Mouse (Mus musculus): ENCODE measurements around the gene Zbtb20. TPM values are rescaled to one million over a fixed set of nuclear protein-coding genes. Genes with fewer than 3 reads are reported as not detected.

Gene Zbtb20
- polyA plus RNA-seq, 1 experiment from 2014 or later: 22.8 TPM

DNA sequence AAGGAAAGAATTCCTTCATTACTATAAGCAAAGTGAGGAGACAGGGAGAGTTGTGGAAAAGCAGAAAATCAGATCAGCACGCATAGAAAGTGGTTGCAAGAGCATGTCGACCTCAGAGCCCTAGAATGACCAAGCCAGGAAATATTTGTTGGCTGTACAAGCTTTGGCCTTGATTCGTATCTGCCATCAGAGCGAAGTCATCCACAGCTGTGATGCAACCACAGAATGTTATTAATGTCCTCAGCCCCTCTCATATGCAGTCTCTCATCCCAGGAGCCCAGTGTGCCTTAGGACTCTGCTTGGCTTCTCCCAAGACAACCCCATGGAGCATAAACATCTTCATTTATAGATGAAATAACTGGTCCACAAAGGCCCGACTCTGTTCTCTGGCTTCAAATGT is 716.4 kb downstream of the Zbtb20 start:
- ATAC-seq (ENCODE audit: low FRiP score, low read depth): no peak
- H3K36me3 ChIP-seq: no peaks in the 10 kb centered on the region
- no peaks in the 10 kb centered on the region for H3K4me1 ChIP-seq
- H3K9ac ChIP-seq: no peak overlapping the region
- H3K27ac ChIP-seq: peak overlapping the region; percentile 15; the same call in 1 of the 2 replicates
- no peaks in the 10 kb centered on the region for H3K27me3 ChIP-seq
- no peaks in the 10 kb centered on the region for H3K9me3 ChIP-seq
- H3K4me3 ChIP-seq: no peak overlapping the region
- no peak overlapping the region for H3K4me2 ChIP-seq (replicated peaks)
- WGBS: 81% methylated on average over 5 of the region's 5 CpGs

DNA sequence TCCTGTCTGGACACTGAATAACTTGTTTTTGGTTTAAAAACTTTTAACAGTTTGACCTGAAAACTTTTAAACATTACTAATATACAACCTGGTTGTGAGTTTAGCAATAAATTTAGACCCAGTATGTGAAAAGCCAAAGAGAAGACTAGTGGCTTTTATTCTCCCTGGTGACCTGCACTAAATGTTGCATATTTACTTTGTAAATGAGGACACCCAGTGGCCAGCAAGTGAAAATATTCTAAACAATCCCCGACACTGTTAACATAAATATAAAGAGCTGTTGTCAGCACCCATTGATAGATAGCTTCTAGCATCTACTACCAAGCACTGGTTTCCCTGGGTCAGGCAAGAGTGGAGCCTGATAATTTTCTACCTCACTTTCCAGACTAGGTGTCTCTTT is 717.1 kb downstream of the Zbtb20 start:
- Histone ChIP-seq H3K9ac (no peak overlapping the region), H3K27ac (no peak overlapping the region), H3K4me3 (no peak overlapping the region), H3K27me3 (no peaks in the 10 kb centered on the region), H3K4me2 (replicated peaks) (no peak overlapping the region), H3K4me1 (peaks cover 4% of the 10 kb centered on the region; the same call in 1 of the 2 replicates), H3K36me3 (no peaks in the 10 kb centered on the region), H3K9me3 (no peaks in the 10 kb centered on the region)
- ATAC-seq (ENCODE audit: low FRiP score, low read depth): no peak
- 2% methylated on average over 1 of the region's 1 CpGs for WGBS

DNA sequence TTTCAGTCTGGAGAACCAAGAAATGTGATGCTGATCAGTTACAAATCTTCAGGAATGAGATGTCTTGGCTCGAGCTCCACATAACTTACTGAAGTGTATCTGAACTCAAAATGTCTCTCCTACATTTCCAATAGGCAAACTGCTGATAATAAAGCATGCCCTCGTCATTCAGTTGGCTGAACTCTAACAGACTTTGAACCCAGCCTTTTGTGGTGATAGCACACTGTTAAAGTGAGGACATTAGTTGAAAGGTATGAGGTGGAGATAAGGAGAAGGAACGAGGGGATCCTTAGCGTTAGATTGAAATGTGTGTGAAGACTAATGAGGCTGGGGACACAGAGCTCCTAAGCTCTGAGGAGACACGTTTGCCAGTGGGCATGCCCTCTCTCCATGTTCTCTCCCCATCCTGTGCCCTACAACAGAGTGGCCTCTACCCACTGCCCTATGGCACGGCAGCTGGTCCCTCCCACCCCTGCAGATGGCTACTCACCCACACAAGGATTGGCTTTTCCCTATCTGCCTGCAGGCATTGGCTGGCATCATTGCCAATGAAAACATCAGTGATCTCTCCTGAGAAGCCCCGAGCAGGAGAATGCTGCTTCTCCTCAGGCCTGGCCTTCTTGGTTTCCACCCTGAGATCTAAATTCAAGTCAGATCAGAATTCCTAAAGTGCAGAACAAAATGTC is 721.8 kb downstream of the Zbtb20 start:
- Histone ChIP-seq H3K4me1 (peaks cover 6% of the 10 kb centered on the region; the same call in 1 of the 2 replicates), H3K27ac (no peak overlapping the region), H3K9me3 (no peaks in the 10 kb centered on the region), H3K36me3 (no peaks in the 10 kb centered on the region), H3K9ac (no peak overlapping the region), H3K4me2 (replicated peaks) (no peak overlapping the region), H3K27me3 (no peaks in the 10 kb centered on the region), H3K4me3 (no peak overlapping the region)
- no peak for ATAC-seq (ENCODE audit: low FRiP score, low read depth)
- WGBS: 78% methylated on average over 7 of the region's 7 CpGs

DNA sequence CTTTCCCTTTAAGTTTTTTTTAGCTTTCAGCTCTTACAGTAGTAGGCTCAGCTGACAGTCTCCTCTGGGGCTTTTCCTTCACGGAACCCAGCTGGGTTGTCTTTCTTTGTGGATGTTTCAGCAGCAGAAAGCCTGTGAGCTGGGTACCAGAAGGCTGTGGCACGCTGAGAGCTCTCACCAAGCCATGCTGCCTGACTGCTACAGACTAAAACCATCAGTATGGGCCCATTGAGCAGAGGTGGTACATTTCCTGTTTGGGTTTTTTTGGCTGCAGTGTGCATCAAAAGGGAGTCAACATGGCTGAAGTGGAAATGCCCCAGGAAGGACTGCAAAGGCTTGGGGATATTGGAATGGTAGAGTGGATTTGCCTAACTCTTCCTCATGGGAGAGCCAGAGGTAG is 724.0 kb downstream of the Zbtb20 start:
- no peaks in the 10 kb centered on the region for H3K9me3 ChIP-seq
- WGBS: 86% methylated on average over 2 of the region's 2 CpGs

DNA sequence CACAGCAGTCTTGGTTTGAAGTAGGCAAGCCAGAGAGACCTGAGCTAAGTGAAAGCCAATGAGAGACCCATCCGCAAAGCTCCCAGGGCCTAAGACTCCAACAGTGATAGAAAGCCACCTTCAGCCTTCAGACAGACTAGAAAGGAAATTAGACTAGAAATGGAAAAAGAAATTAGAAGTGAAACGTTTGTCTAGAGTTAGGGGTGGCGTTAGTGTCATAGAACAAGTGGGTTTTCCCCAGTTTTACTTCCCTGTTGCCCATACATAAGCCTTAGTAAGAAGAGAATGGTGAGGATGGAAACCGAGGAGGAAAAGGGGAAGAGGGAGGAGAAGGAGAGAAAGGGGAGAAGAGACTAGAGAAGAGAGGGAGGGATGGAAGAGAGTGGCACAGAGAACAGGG is 726.9 kb downstream of the Zbtb20 start:
- Histone ChIP-seq H3K27me3 (no peaks in the 10 kb centered on the region), H3K27ac (no peak overlapping the region), H3K9me3 (no peaks in the 10 kb centered on the region; the same call in 1 of the 2 replicates), H3K4me2 (replicated peaks) (no peak overlapping the region), H3K9ac (no peak overlapping the region), H3K36me3 (no peaks in the 10 kb centered on the region), H3K4me1 (peaks cover 15% of the 10 kb centered on the region), H3K4me3 (no peak overlapping the region)
- ATAC-seq (ENCODE audit: low FRiP score, low read depth): no peak
- 73% methylated on average over 4 of the region's 4 CpGs for WGBS

More for the DNA sequence above, 724.0 kb downstream of the Zbtb20 start:
- Histone ChIP-seq H3K27ac (no peak overlapping the region), H3K4me1 (peaks cover 16% of the 10 kb centered on the region), H3K4me2 (replicated peaks) (no peak overlapping the region), H3K9ac (no peak overlapping the region), H3K4me3 (no peak overlapping the region), H3K36me3 (no peaks in the 10 kb centered on the region), H3K27me3 (no peaks in the 10 kb centered on the region)
- ATAC-seq (ENCODE audit: low FRiP score, low read depth): no peak

DNA sequence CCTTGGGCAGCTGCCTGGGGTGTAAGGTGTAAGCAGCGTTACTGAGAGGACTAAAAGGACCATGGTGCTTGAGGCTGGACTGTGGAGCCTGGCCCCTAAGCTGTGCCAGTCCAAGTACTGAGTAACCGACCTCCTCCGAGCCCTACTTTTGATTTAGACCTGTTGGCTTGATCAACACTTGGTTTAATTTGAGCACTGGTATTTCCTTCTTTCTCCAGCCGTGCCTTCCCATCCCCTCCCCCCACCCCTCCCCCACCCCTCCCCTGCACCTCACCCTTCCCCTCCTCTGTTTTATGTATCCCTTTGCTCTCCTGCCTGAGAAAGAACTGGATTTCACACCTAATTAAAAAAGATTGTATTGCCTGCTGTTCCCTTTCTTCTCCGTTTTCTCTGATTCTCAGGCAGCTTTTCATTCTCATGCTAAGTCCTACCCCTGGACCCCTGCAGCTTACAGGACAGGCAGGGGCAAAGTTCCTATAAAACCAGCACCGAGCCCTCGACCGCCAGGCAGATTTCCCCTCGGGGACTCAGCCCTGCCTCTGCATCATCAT is 728.0 kb downstream of the Zbtb20 start:
- no peaks in the 10 kb centered on the region; the same call in 1 of the 2 replicates for H3K9me3 ChIP-seq
- WGBS: 4% methylated on average over 9 of the region's 9 CpGs
- no peak overlapping the region for H3K27ac ChIP-seq
- H3K27me3 ChIP-seq: no peaks in the 10 kb centered on the region
- no peak overlapping the region for H3K9ac ChIP-seq
- H3K4me1 ChIP-seq: peaks cover 10% of the 10 kb centered on the region
- no peak; the same call in 1 of the 2 replicates for ATAC-seq (ENCODE audit: low FRiP score, low read depth)
- H3K36me3 ChIP-seq: no peaks in the 10 kb centered on the region
- H3K4me3 ChIP-seq: no peak overlapping the region
- H3K4me2 ChIP-seq (replicated peaks): peak overlapping the region; percentile 41

DNA sequence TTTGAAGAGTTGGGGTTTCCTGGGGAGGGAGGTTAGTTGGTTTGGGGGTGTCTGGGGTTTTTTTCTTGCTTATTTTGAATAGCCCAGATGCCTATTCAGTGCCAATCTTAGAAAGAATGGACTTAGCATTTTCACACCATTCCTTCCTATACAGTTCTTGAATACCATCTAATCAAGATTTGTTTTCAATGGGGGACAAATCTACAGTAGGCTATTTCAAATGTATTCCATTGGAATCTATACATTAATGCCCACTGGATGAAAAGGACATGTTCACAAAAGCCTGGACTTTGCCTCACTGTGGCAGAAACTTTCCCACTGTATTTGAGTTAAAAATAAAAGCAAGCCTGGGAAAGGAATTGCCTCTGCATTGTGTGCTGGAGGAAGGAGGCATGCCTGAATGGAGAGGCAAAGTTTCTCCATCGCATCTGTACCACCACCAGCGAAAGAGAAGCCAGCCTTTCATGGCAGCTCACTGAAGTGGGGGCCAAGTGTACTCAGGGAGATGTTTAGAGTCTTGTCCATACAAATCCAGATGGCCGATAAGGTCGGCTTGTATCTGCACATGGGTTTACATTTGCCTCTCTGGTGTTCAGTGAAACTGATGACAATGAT is 728.8 kb downstream of the Zbtb20 start:
- Histone ChIP-seq H3K27ac (no peak overlapping the region), H3K27me3 (no peaks in the 10 kb centered on the region), H3K4me2 (replicated peaks) (no peak overlapping the region), H3K9me3 (no peaks in the 10 kb centered on the region; the same call in 1 of the 2 replicates), H3K9ac (no peak overlapping the region), H3K4me3 (no peak overlapping the region), H3K4me1 (peaks cover 10% of the 10 kb centered on the region), H3K36me3 (peaks cover under 1% of the 10 kb centered on the region)
- ATAC-seq (ENCODE audit: low FRiP score, low read depth): no peak
- 63% methylated on average over 4 of the region's 4 CpGs for WGBS

DNA sequence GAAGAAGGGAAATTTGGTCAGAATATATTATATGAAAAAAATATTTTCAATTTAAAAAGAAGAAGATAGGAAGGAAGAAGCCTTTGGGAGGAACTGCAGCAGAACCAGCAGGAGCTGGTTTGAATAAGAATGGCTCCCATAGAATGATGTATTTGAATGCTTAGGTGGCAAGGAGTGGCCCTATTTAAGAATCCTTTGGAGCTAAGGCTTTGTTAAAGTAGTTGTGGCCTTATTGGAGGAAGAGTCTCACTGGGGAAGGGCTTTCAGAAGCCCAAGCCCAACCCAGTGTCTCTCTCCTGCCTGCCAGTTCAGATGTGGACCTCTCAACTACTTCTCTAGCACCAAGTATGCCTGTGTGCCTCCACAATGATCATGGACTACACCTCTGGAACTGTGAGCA is 731.4 kb downstream of the Zbtb20 start:
- Histone ChIP-seq H3K4me2 (replicated peaks) (no peak overlapping the region), H3K27me3 (no peaks in the 10 kb centered on the region), H3K4me1 (peaks cover 10% of the 10 kb centered on the region), H3K27ac (no peak overlapping the region), H3K36me3 (peaks cover 14% of the 10 kb centered on the region), H3K9me3 (no peaks in the 10 kb centered on the region; the same call in 1 of the 2 replicates), H3K4me3 (no peak overlapping the region), H3K9ac (no peak overlapping the region)
- no peak for ATAC-seq (ENCODE audit: low FRiP score, low read depth)

DNA sequence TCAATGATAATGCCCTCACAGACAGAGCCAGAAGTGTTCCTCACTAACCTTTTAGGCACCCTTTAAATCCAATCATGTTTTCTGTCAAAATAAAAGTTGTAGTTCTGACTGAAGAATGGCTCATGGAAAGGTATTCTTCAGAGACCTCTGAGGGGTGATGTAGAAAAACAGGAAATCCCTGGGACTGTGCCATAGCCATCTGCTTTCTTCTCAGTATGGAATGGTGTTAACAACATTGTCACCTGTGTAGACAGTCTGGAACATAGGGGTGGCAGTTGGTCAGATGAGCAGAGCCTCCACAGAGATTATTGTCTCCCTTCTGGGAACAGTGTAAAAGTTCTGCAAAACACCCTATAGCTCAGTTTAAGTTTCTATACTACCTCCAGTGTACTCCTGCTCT is 732.4 kb downstream of the Zbtb20 start:
- no peak overlapping the region for H3K9ac ChIP-seq
- ATAC-seq (ENCODE audit: low FRiP score, low read depth): no peak
- peaks cover 14% of the 10 kb centered on the region for H3K36me3 ChIP-seq
- H3K27ac ChIP-seq: no peak overlapping the region
- H3K4me3 ChIP-seq: no peak overlapping the region
- no peaks in the 10 kb centered on the region for H3K27me3 ChIP-seq
- H3K9me3 ChIP-seq: no peaks in the 10 kb centered on the region; the same call in 1 of the 2 replicates
- peaks cover 10% of the 10 kb centered on the region for H3K4me1 ChIP-seq
- H3K4me2 ChIP-seq (replicated peaks): no peak overlapping the region

DNA sequence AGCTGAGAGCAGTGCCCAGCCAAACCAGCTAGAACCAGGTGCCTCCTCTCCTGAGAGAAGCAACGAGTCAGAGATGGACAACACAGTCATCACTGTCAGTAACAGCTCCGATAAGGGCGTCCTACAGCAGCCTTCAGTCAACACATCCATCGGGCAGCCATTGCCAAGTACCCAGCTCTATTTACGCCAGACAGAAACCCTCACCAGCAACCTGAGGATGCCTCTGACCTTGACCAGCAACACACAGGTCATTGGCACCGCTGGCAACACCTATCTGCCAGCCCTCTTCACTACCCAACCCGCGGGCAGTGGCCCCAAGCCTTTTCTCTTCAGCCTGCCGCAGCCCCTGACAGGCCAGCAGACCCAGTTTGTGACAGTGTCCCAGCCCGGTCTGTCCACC is 734.7 kb downstream of the Zbtb20 start:
- Histone ChIP-seq H3K9me3 (no peaks in the 10 kb centered on the region; the same call in 1 of the 2 replicates), H3K27ac (no peak overlapping the region), H3K4me2 (replicated peaks) (no peak overlapping the region), H3K4me1 (0 out of 2 replicates have a peak, but pooled peaks cover 3% of the 10 kb centered on the region), H3K4me3 (no peak overlapping the region), H3K9ac (no peak overlapping the region), H3K27me3 (no peaks in the 10 kb centered on the region), H3K36me3 (peaks cover 14% of the 10 kb centered on the region)
- no peak for ATAC-seq (ENCODE audit: low FRiP score, low read depth)
- WGBS: 87% methylated on average over 10 of the region's 10 CpGs

DNA sequence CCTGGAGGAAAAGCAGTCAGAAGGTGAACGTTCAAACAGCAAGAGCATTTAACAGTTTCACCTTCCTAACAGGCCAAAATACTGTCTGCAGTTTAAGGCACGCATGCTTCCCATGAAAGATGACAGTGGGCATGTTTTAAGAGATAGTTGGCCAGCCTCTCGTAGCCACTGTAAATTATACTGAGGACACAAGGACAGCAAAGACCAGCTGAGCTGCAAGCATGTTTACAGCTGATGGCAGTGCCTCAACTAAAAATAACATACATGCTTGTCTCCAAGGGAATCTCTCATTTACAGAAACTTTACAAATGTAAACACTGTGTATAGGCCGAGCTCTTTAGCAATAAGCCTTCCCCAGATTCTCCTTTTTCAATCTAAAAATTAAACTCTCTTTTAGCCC is 740.7 kb downstream of the Zbtb20 start:
- Histone ChIP-seq H3K4me2 (replicated peaks) (no peak overlapping the region), H3K27me3 (no peaks in the 10 kb centered on the region), H3K9ac (no peak overlapping the region), H3K4me3 (no peak overlapping the region), H3K4me1 (peaks cover 10% of the 10 kb centered on the region), H3K36me3 (peaks cover 3% of the 10 kb centered on the region; the same call in 1 of the 2 replicates), H3K27ac (no peak overlapping the region), H3K9me3 (no peaks in the 10 kb centered on the region)
- 60% methylated on average over 4 of the region's 4 CpGs for WGBS
- no peak for ATAC-seq (ENCODE audit: low FRiP score, low read depth)

DNA sequence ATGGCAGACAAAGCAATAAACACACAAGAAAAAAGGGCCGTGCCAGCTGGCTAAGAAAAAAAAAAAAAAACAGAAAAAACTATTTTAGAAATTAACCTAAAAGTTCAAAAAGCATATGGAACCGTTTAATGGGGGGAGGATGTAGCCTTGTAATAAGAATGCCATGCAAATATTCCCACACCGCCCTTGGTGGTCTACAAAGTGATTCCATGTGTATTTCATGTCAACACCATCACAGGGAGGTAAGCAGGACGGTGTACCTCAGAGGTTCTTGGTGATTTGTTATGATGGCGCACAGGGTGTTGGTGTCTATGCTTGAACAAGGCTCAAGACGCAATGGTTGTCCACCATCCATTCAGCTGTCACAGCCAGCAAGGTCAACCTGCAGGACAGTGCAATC is 741.7 kb downstream of the Zbtb20 start:
- H3K27me3 ChIP-seq: no peaks in the 10 kb centered on the region
- no peaks in the 10 kb centered on the region for H3K9me3 ChIP-seq
- peaks cover 10% of the 10 kb centered on the region for H3K4me1 ChIP-seq
- WGBS: 41% methylated on average over 6 of the region's 6 CpGs
- no peak overlapping the region for H3K4me2 ChIP-seq (replicated peaks)
- no peak overlapping the region for H3K9ac ChIP-seq
- ATAC-seq (ENCODE audit: low FRiP score, low read depth): peak; percentile 24; the same call in 1 of the 2 replicates
- peaks cover 3% of the 10 kb centered on the region; the same call in 1 of the 2 replicates for H3K36me3 ChIP-seq
- H3K4me3 ChIP-seq: no peak overlapping the region
- H3K27ac ChIP-seq: no peak overlapping the region

Data from limb, embryonic 13.5 days (tissue).